Mouse (Mus musculus): ENCODE measurements around the gene Tmem260. TPM values are rescaled to one million over a fixed set of nuclear protein-coding genes. Genes with fewer than 3 reads are reported as not detected.
A peak's percentile ranks its signal among the peaks of the same experiment; 100 is the strongest.

The Tmem260 gene
- total RNA-seq (2021) = 1 to 10 TPM; 8.4 to 9.0 TPM
- polyA plus RNA-seq (2012; rRNA removed) = 5.1 and 8.9 TPM in 2 replicates
- long read RNA-seq, full-length matches to known transcripts = 3 of 6 reads
- long read RNA-seq, partial matches to known transcripts = 0 of 6 reads
- long read RNA-seq, other reads (novel, unspliced or antisense) = 3 of 6 reads

GRCm38 (mm10) chr14:48445984-48446683 is at the start of gene Tmem260:
Tmem260 (plus strand) TSS chr14:48446124.
- Histone ChIP-seq H3K79me2 (replicated peaks; ENCODE audit: control insufficient read depth, insufficient read depth, low read length) (peaks cover 2% of the 10 kb centered on the region; the same call in 1 of the 2 replicates), H3K9ac (ENCODE audit: low read depth, low read length) (peak within 1 kb of the TSS; percentile 78), H3K4me1 (ENCODE audit: control insufficient read depth, insufficient read depth, low read length) (no peaks in the 10 kb centered on the region), H3K4me3 (peak within 1 kb of the TSS; percentile 97), H3K36me3 (ENCODE audit: control insufficient read depth, insufficient read depth, low read length) (peaks cover 2% of the 10 kb centered on the region; the same call in 1 of the 2 replicates), H3K27me3 (ENCODE audit: control insufficient read depth, insufficient read depth, low read length) (no peaks in the 10 kb centered on the region), H3K27ac (peak within 1 kb of the TSS; percentile 99)
- WGBS = under 1% methylated on average over 60 of the region's 69 CpGs
- peak; percentile 99 for TF ChIP-seq CTCF (IDR thresholded peaks at IDR 0.05)
- peak; percentile 64; the same call in 1 of the 2 replicates for TF ChIP-seq POLR2A (IDR thresholded peaks at IDR 0.05; ENCODE audit: insufficient read depth, low read depth, low read length)
- peak; percentile 80 for TF ChIP-seq EP300 (IDR thresholded peaks at IDR 0.05; ENCODE audit: insufficient read depth, low read depth, low read length)
- DNase-seq = peak; percentile 93 to 95
- intact Hi-C loops (cut with DNase I) = loop anchor here (5.0 to 10.0 kb wide), 2 partner anchors 311 to 621 kb away; partner anchors contain the start of genes Ap5m1 and Exoc5

- intact Hi-C loops (cut with DNase I) = no loop called here
- Histone ChIP-seq H3K9ac (ENCODE audit: low read depth, low read length) (no peak overlapping the region), H3K27me3 (ENCODE audit: control insufficient read depth, insufficient read depth, low read length) (no peaks in the 10 kb centered on the region), H3K79me2 (replicated peaks; ENCODE audit: control insufficient read depth, insufficient read depth, low read length) (no peaks in the 10 kb centered on the region), H3K36me3 (ENCODE audit: control insufficient read depth, insufficient read depth, low read length) (no peaks in the 10 kb centered on the region), H3K4me3 (no peak overlapping the region), H3K27ac (no peak overlapping the region), H3K4me1 (ENCODE audit: control insufficient read depth, insufficient read depth, low read length) (no peaks in the 10 kb centered on the region)
- no peak for TF ChIP-seq POLR2A (IDR thresholded peaks at IDR 0.05; ENCODE audit: insufficient read depth, low read depth, low read length)
- no peak for TF ChIP-seq EP300 (IDR thresholded peaks at IDR 0.05; ENCODE audit: insufficient read depth, low read depth, low read length)
- TF ChIP-seq CTCF (IDR thresholded peaks at IDR 0.05) = no peak
- 88% methylated on average over 13 of the region's 13 CpGs for WGBS
- DNase-seq = peak in 1 of 2 experiments; percentile 24
Observed at GRCm38 (mm10) chr14:48406086-48406485, 39.8 kb upstream of the Tmem260 start.

- Histone ChIP-seq H3K4me1 (ENCODE audit: control insufficient read depth, insufficient read depth, low read length) (no peaks in the 10 kb centered on the region), H3K27ac (no peak overlapping the region), H3K36me3 (ENCODE audit: control insufficient read depth, insufficient read depth, low read length) (no peaks in the 10 kb centered on the region), H3K9ac (ENCODE audit: low read depth, low read length) (no peak overlapping the region), H3K79me2 (replicated peaks; ENCODE audit: control insufficient read depth, insufficient read depth, low read length) (no peaks in the 10 kb centered on the region), H3K4me3 (no peak overlapping the region), H3K27me3 (ENCODE audit: control insufficient read depth, insufficient read depth, low read length) (no peaks in the 10 kb centered on the region)
- TF ChIP-seq EP300 (IDR thresholded peaks at IDR 0.05; ENCODE audit: insufficient read depth, low read depth, low read length) (no peak), POLR2A (IDR thresholded peaks at IDR 0.05; ENCODE audit: insufficient read depth, low read depth, low read length) (no peak), CTCF (IDR thresholded peaks at IDR 0.05) (no peak)
- no peak for DNase-seq
- intact Hi-C loops (cut with DNase I) = no loop called here
- WGBS = 80% methylated on average over 3 of the region's 3 CpGs
Observed at GRCm38 (mm10) chr14:48417064-48417463, 28.9 kb upstream of the Tmem260 start.

- intact Hi-C loops (cut with DNase I) = no loop called here
- H3K27me3 ChIP-seq (ENCODE audit: control insufficient read depth, insufficient read depth, low read length) = no peaks in the 10 kb centered on the region
- DNase-seq = no peak
- H3K27ac ChIP-seq = no peak overlapping the region
- no peak for TF ChIP-seq CTCF (IDR thresholded peaks at IDR 0.05)
- no peak for TF ChIP-seq POLR2A (IDR thresholded peaks at IDR 0.05; ENCODE audit: insufficient read depth, low read depth, low read length)
- no peak for TF ChIP-seq EP300 (IDR thresholded peaks at IDR 0.05; ENCODE audit: insufficient read depth, low read depth, low read length)
- 70% methylated on average over 3 of the region's 3 CpGs for WGBS
- H3K9ac ChIP-seq (ENCODE audit: low read depth, low read length) = no peak overlapping the region
- H3K79me2 ChIP-seq (replicated peaks; ENCODE audit: control insufficient read depth, insufficient read depth, low read length) = no peaks in the 10 kb centered on the region
- no peak overlapping the region for H3K4me3 ChIP-seq
- no peaks in the 10 kb centered on the region for H3K4me1 ChIP-seq (ENCODE audit: control insufficient read depth, insufficient read depth, low read length)
- H3K36me3 ChIP-seq (ENCODE audit: control insufficient read depth, insufficient read depth, low read length) = no peaks in the 10 kb centered on the region
Observed at GRCm38 (mm10) chr14:48418264-48418663, 27.7 kb upstream of the Tmem260 start.

GRCm38 (mm10) chr14:48418672-48419071 is 27.3 kb upstream of the Tmem260 start:
- no peaks in the 10 kb centered on the region for H3K27me3 ChIP-seq (ENCODE audit: control insufficient read depth, insufficient read depth, low read length)
- 81% methylated on average over 5 of the region's 5 CpGs for WGBS
- H3K36me3 ChIP-seq (ENCODE audit: control insufficient read depth, insufficient read depth, low read length) = no peaks in the 10 kb centered on the region
- H3K27ac ChIP-seq = no peak overlapping the region
- no peaks in the 10 kb centered on the region for H3K4me1 ChIP-seq (ENCODE audit: control insufficient read depth, insufficient read depth, low read length)
- DNase-seq = no peak
- H3K79me2 ChIP-seq (replicated peaks; ENCODE audit: control insufficient read depth, insufficient read depth, low read length) = no peaks in the 10 kb centered on the region
- no peak overlapping the region for H3K9ac ChIP-seq (ENCODE audit: low read depth, low read length)
- no peak for TF ChIP-seq POLR2A (IDR thresholded peaks at IDR 0.05; ENCODE audit: insufficient read depth, low read depth, low read length)
- TF ChIP-seq CTCF (IDR thresholded peaks at IDR 0.05) = no peak
- TF ChIP-seq EP300 (IDR thresholded peaks at IDR 0.05; ENCODE audit: insufficient read depth, low read depth, low read length) = no peak
- H3K4me3 ChIP-seq = no peak overlapping the region
- intact Hi-C loops (cut with DNase I) = no loop called here

- TF ChIP-seq EP300 (IDR thresholded peaks at IDR 0.05; ENCODE audit: insufficient read depth, low read depth, low read length) = no peak
- TF ChIP-seq POLR2A (IDR thresholded peaks at IDR 0.05; ENCODE audit: insufficient read depth, low read depth, low read length) = no peak
- TF ChIP-seq CTCF (IDR thresholded peaks at IDR 0.05) = no peak
- Histone ChIP-seq H3K9ac (ENCODE audit: low read depth, low read length) (no peak overlapping the region), H3K27me3 (ENCODE audit: control insufficient read depth, insufficient read depth, low read length) (no peaks in the 10 kb centered on the region), H3K27ac (no peak overlapping the region), H3K4me3 (no peak overlapping the region), H3K79me2 (replicated peaks; ENCODE audit: control insufficient read depth, insufficient read depth, low read length) (no peaks in the 10 kb centered on the region), H3K4me1 (ENCODE audit: control insufficient read depth, insufficient read depth, low read length) (no peaks in the 10 kb centered on the region), H3K36me3 (ENCODE audit: control insufficient read depth, insufficient read depth, low read length) (no peaks in the 10 kb centered on the region)
- WGBS = 14% methylated on average over 6 of the region's 6 CpGs
- intact Hi-C loops (cut with DNase I) = no loop called here
- DNase-seq = no peak
Observed at GRCm38 (mm10) chr14:48421476-48421875, 24.4 kb upstream of the Tmem260 start.
